Mouse (Mus musculus): ENCODE measurements around the gene Rab27a.
"Not testable (repeated sequence)": the region's sequence is repeated elsewhere in the genome, so short reads cannot be mapped to it uniquely, and the experiment has no call there.

Gene Rab27a

GRCm38 (mm10) chr9:73090121-73090520 is 45.5 kb downstream of the Rab27a start:
- DNase-seq (ENCODE audit: low read depth) = no peak

- peak; percentile 85 for DNase-seq (ENCODE audit: low read depth)
These were observed 47.1 kb downstream of the Rab27a start for GRCm38 (mm10) chr9:73091747-73092146.

- no peak for DNase-seq (ENCODE audit: low read depth)
These were observed 49.9 kb downstream of the Rab27a start for GRCm38 (mm10) chr9:73094580-73094979.

- DNase-seq (ENCODE audit: low read depth) = no peak
These were observed 53.2 kb downstream of the Rab27a start for GRCm38 (mm10) chr9:73097898-73098297.

- no peak for DNase-seq (ENCODE audit: low read depth)
These were observed 56.9 kb downstream of the Rab27a start, which contains the start of gene Khdc3 for GRCm38 (mm10) chr9:73101536-73101935. TSS of gene Khdc3 (plus strand) at chr9:73101836.

- no peak for DNase-seq (ENCODE audit: low read depth)
These were observed 57.5 kb downstream of the Rab27a start, which contains the start of gene Gm20509 for GRCm38 (mm10) chr9:73102181-73102580. TSS of gene Gm20509 (plus strand) at chr9:73102470.

GRCm38 (mm10) chr9:73103159-73103879 is 58.7 kb downstream of the Rab27a start:
- no peak for DNase-seq (ENCODE audit: low read depth)

- DNase-seq (ENCODE audit: low read depth) = no peak
These were observed 59.2 kb downstream of the Rab27a start for GRCm38 (mm10) chr9:73103880-73104198.

- DNase-seq (ENCODE audit: low read depth) = no peak
These were observed 60.5 kb downstream of the Rab27a start for GRCm38 (mm10) chr9:73105141-73105540.

GRCm38 (mm10) chr9:73105771-73106170 is 61.1 kb downstream of the Rab27a start:
- DNase-seq (ENCODE audit: low read depth) = no peak

- DNase-seq (ENCODE audit: low read depth) = peak; percentile 91
These were observed 68.6 kb downstream of the Rab27a start, which contains the start of gene Rsl24d1 for GRCm38 (mm10) chr9:73112919-73113906. TSS of gene Rsl24d1 (plus strand) at chr9:73113426.

- not testable (repeated sequence) for DNase-seq (ENCODE audit: low read depth)
These were observed 72.0 kb downstream of the Rab27a start for GRCm38 (mm10) chr9:73116704-73117103.

GRCm38 (mm10) chr9:73118012-73118411 is 73.4 kb downstream of the Rab27a start:
- DNase-seq (ENCODE audit: low read depth) = no peak

GRCm38 (mm10) chr9:73121735-73122134 is 77.1 kb downstream of the Rab27a start:
- DNase-seq (ENCODE audit: low read depth) = peak; percentile 47

- no peak for DNase-seq (ENCODE audit: low read depth)
These were observed 80.5 kb downstream of the Rab27a start for GRCm38 (mm10) chr9:73125043-73125570.

- DNase-seq (ENCODE audit: low read depth) = no peak
These were observed 82.8 kb downstream of the Rab27a start for GRCm38 (mm10) chr9:73127457-73127856.

- no peak for DNase-seq (ENCODE audit: low read depth)
These were observed 85.2 kb downstream of the Rab27a start for GRCm38 (mm10) chr9:73129875-73130274.

GRCm38 (mm10) chr9:73130529-73130928 is 85.9 kb downstream of the Rab27a start:
- no peak for DNase-seq (ENCODE audit: low read depth)

GRCm38 (mm10) chr9:73137341-73137886 is 92.8 kb downstream of the Rab27a start:
- DNase-seq (ENCODE audit: low read depth) = no peak

Measured in naive thymus-derived CD4-positive, alpha-beta T cell, adult 2 months (primary cell).